Mouse (Mus musculus) erythroblast, embryonic 14.5 days (primary cell): ENCODE measurements around the gene Adal.

Experiments used
- GATA1 ChIP-seq: IDR thresholded peaks from 2 replicates; pipeline ENCODE4 v1.6.1; 2012; ENCODE audit warnings: low read length, inconsistent platforms, mixed read lengths
- TAL1 ChIP-seq: IDR thresholded peaks from 3 replicates; pipeline ENCODE4 v1.6.1; 2012; ENCODE audit warnings: low read length, inconsistent platforms, mixed read lengths

DNA sequence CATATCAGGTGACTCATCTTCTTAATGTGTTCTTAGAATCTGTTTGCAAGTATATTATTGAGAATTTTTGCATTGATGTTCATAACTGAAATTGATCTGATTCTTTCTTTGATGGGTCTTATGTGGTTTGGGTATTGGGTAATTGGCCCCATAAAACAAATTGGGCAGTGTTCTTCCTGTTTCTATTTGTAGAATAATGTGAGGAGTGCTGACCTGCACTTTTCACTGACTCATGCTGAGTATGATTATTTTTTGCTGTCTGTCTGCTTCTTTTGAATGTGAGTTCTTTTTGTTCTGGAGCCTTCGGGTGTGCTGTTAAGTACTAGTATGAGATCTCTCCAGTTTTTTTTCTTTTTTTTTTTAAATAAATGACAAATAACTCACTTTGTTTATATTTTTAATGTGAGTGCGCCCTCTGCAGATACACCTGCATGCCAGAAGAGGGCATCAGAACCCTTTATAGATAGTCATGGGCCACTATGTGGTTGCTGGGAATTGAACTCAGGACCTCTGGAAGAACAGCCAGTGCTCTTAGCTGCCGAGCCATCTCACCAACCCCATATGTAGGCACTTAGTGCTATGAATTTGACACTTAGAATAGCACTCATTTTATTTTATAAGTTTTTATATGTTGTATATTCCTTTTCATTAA is 38.7 kb downstream of the Adal start:
- TF ChIP-seq GATA1 = no peak
- no peak for TF ChIP-seq TAL1
